Mouse (Mus musculus): ENCODE measurements around the gene Pitpnc1.

- TF ChIP-seq CTCF (conservative IDR thresholded peaks at IDR 0.05; ENCODE audit: insufficient read depth, insufficient read length, low read depth, low read length) (no peak), POLR2A (IDR thresholded peaks at IDR 0.05; ENCODE audit: low read depth, low read length) (no peak)
These were observed 129.2 kb downstream of the Pitpnc1 start for GRCm38 (mm10) chr11:107341293-107341692.
